Mouse (Mus musculus): Measurements from ENCODE around the gene Mmel1.

Gene Mmel1

GRCm38 (mm10) chr4:154936542-154937255 lies 67.3 kb downstream of the Mmel1 start:
- in situ Hi-C loops (cut with MseI, MboI), result no loop called here

GRCm38 (mm10) chr4:154937746-154938145 lies 68.4 kb downstream of the Mmel1 start:
- in situ Hi-C loops (cut with MseI, MboI), result no loop called here

GRCm38 (mm10) chr4:154940156-154940555 lies 70.8 kb downstream of the Mmel1 start:
- in situ Hi-C loops (cut with MseI, MboI), result loop anchor here (5.0 to 10.0 kb wide), 2 partner anchors 63 to 65 kb away; no protein-coding TSS in a partner anchor

- in situ Hi-C loops (cut with MseI, MboI), result loop anchor here (5.0 to 10.0 kb wide), 2 partner anchors 65 to 67 kb away; no protein-coding TSS in a partner anchor
Measured at GRCm38 (mm10) chr4:154941831-154942230, 72.4 kb downstream of the Mmel1 start.

- in situ Hi-C loops (cut with MseI, MboI), result loop anchor here (5.0 to 10.0 kb wide), 2 partner anchors 65 to 68 kb away; no protein-coding TSS in a partner anchor
Measured at GRCm38 (mm10) chr4:154942632-154943322, 73.4 kb downstream of the Mmel1 start.

GRCm38 (mm10) chr4:154943323-154944039 lies 74.1 kb downstream of the Mmel1 start:
- in situ Hi-C loops (cut with MseI, MboI), result loop anchor here (5.0 to 10.0 kb wide), 2 partner anchors 66 to 69 kb away; no protein-coding TSS in a partner anchor

- in situ Hi-C loops (cut with MseI, MboI), result loop anchor here (5.0 to 10.0 kb wide), 2 partner anchors 67 to 69 kb away; no protein-coding TSS in a partner anchor
Measured at GRCm38 (mm10) chr4:154944121-154944590, 74.8 kb downstream of the Mmel1 start.

All from mouse trophoblast stem cell (cell line).